Mouse (Mus musculus) thymus, adult 2 months (tissue): ENCODE results near the gene Zfp111.

Source experiments
- CTCF ChIP-seq: fragments of 200-500 bp; IDR thresholded peaks from 2 replicates; pipeline ENCODE4 v1.5.1; 2012; ENCODE audit warnings: mild to moderate bottlenecking, control low read depth, low read length, moderate library complexity, borderline replicate concordance; ENCODE audit not compliant: control insufficient read depth, poor library complexity, insufficient read depth; ENCODE audit errors: extremely low read depth
- POLR2A ChIP-seq: fragments of 200-500 bp; IDR thresholded peaks from 2 replicates; pipeline ENCODE4 v1.6.1; 2012; ENCODE audit warnings: mild to moderate bottlenecking, low read length, control low read depth, moderate library complexity; ENCODE audit not compliant: control insufficient read depth, poor library complexity, insufficient read depth; ENCODE audit errors: extremely low read depth

DNA sequence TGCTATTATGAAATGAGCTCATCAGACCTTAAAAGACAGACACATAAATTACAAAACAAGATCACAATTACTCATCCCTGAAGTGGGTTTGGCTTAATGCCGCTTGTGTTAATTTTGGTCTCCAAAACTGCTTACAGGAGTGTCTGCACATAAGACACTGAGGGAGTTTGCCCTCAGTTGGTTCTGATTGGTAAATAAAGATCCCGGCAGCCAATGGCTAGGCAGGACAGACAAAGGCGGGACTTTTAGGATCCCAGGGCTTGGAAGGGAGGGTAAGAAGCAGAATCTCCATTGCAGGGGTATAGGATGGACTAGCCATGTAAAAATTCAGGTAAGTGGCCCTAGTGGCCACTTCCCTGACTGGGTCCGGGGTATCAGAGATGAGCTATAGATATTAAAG is 14.3 kb downstream of the Zfp111 start:
- TF ChIP-seq CTCF = no peak
- TF ChIP-seq POLR2A = no peak
